Mouse (Mus musculus): ENCODE measurements around the gene Hscb.

Gene Hscb

DNA sequence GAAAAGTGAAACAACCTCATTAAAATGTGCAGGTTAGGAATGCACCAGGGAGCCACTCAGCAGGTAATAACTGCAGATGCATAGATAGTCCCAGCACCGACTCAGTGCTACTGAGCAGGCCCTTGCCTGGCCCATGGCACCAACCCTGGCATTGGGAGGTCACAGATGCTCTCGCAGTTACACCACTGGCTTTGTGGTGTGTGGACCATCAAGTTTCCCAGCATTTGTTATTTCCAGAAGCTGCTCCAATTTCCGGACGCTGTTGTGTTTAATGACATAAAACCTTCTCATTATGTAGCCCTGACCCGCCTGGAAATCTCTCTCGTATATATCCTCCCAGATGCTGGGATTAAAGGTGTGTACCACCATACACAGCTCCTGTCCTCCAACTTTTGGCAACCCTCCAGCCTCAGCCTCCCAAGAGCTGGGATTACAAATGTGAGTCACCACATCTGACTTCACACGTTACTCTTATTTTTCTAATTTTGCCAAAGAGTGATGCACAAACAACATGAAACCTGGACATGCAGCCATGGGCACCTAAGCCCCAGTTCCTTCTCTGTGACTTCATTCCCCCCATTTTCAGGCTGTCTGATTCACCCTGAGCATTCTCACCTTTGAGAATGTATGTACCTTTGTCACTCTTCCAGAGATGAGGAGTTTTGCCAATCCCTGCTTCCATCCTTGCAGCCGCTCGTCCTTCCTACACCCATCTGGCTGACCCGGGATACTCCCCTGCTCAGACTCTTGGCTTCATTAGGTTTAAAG lies 58.6 kb downstream of the Hscb start:
- no peak for DNase-seq (ENCODE audit: low spot score)

DNA sequence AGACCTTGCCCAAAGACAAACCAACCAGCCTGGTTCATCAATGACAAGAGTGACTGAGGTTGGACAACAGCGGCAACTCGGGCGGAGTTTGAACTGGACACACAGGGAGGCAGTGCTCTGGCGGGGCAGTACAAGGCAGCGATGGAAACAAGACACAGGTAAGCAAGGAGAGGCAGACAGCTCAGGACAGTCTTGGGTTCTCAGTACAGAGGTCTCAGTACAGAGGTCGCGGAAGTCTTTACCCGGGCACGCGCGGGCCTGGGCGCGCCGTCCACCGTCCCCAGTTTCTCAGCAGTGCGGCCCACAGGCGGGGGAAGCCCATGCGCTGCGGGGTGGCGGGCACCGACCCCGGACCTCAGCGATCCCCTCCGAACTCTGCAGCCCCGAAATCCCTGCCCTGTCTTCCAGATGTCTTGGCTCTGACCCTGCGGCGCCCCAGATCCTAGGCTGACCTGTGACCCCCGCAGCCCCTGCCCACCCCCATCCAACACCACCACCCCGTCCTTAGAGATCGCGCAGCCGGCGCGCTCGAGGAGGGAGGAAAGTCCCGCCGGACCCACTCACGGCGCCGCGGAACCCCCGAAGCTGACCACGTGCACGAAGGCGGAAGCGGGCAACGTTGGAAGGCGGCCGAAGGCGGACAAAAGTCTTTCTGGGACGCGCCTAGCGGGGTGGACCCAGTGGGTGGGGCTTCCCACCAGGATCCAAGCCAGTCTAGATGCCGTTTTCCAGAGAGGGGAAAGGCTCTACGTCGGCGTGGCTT lies 59.4 kb downstream of the Hscb start, which contains the start of gene Pus1:
Gene Pus1, minus strand, starts transcription at position 662 of the 763 bp plus-strand sequence.
- DNase-seq (ENCODE audit: low spot score), result peak; percentile 94

DNA sequence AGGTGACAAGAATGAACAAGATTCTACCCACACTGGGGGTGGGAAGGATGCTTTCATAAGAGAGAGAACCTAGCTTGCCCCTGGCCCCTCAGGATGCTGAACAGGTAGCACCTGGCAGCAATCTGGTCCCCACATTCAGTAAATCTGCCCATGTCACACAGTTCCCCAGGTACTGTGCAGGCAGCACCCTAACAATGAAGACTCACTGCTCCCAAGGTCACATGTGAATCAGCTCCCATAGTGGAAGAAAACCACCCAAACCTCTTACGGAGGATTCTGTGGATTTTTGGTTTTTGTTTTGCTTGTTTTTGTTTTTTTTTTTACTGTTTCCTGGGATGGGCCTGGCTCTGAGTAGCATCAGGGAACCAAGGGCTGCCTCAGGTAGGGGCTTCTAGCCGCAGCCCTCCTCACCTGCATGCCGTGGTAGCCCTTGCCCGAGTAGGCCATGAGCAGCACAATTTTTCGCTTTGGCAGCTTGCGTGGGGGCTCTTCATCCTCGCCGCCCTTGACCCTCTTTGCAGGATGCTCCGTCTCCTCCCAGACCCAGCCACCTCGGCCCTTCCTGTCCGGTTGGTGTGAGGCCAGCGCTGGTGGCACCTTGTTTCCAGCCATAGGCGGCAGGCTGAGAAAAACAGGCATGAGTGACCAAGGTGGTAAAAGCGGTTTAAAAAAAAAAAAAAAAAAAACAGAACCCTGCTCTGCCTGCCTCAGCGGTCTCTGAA lies 60.1 kb downstream of the Hscb start:
- no peak for DNase-seq (ENCODE audit: low spot score)

Measured in embryo, embryonic 10 days (tissue).